Mouse (Mus musculus): ENCODE measurements at regions not wholly inside any gene's neighbourhood (a gene's known extent, or its start where the extent isn't known, plus 50 kb on each side); places are given as distances from the start of the nearest gene placed in this dataset.

- H3K36me3 ChIP-seq (replicated peaks): no peaks in the 10 kb centered on the region
- no peak for ATAC-seq (replicated peaks)
- no peak overlapping the region for H3K4me3 ChIP-seq
- no peak overlapping the region for H3K27ac ChIP-seq
- H3K4me2 ChIP-seq: no peak overlapping the region
- H3K9ac ChIP-seq: no peak overlapping the region
- no peaks in the 10 kb centered on the region for H3K4me1 ChIP-seq
- H3K9me3 ChIP-seq: no peaks in the 10 kb centered on the region
- H3K27me3 ChIP-seq (replicated peaks): no peaks in the 10 kb centered on the region
- WGBS: 91% methylated on average over 9 of the region's 9 CpGs
Observed at GRCm38 (mm10) chr10:98793926-98794536, 120.2 kb upstream of the Atp2b1 start.

- 0 out of 2 replicates have a peak, but pooled peaks cover 3% of the 10 kb centered on the region for H3K4me1 ChIP-seq
- ATAC-seq (replicated peaks): no peak
- no peak overlapping the region for H3K4me2 ChIP-seq
- H3K4me3 ChIP-seq: no peak overlapping the region
- H3K9ac ChIP-seq: no peak overlapping the region
- no peak overlapping the region for H3K27ac ChIP-seq
- 94% methylated on average over 3 of the region's 3 CpGs for WGBS
- no peaks in the 10 kb centered on the region for H3K36me3 ChIP-seq (replicated peaks)
- no peaks in the 10 kb centered on the region for H3K9me3 ChIP-seq
- no peaks in the 10 kb centered on the region for H3K27me3 ChIP-seq (replicated peaks)
Observed at GRCm38 (mm10) chr10:98796016-98796415, 118.2 kb upstream of the Atp2b1 start.

GRCm38 (mm10) chr10:98798634-98799415 lies 115.4 kb upstream of the Atp2b1 start:
- 85% methylated on average over 6 of the region's 6 CpGs for WGBS
- Histone ChIP-seq H3K27ac (no peak overlapping the region), H3K4me1 (0 out of 2 replicates have a peak, but pooled peaks cover 5% of the 10 kb centered on the region), H3K9ac (no peak overlapping the region), H3K27me3 (replicated peaks) (no peaks in the 10 kb centered on the region), H3K36me3 (replicated peaks) (no peaks in the 10 kb centered on the region), H3K4me2 (no peak overlapping the region), H3K9me3 (no peaks in the 10 kb centered on the region), H3K4me3 (no peak overlapping the region)
- ATAC-seq (replicated peaks): no peak

- H3K27me3 ChIP-seq (replicated peaks): no peaks in the 10 kb centered on the region
- WGBS: 80% methylated on average over 3 of the region's 3 CpGs
- 0 out of 2 replicates have a peak, but pooled peaks cover 5% of the 10 kb centered on the region for H3K4me1 ChIP-seq
- no peaks in the 10 kb centered on the region for H3K9me3 ChIP-seq
- no peak overlapping the region for H3K4me3 ChIP-seq
- H3K36me3 ChIP-seq (replicated peaks): no peaks in the 10 kb centered on the region
- H3K9ac ChIP-seq: no peak overlapping the region
- H3K4me2 ChIP-seq: no peak overlapping the region
- no peak overlapping the region for H3K27ac ChIP-seq
- ATAC-seq (replicated peaks): no peak
Observed at GRCm38 (mm10) chr10:98799830-98800229, 114.4 kb upstream of the Atp2b1 start.

- no peak for ATAC-seq (replicated peaks)
- no peak overlapping the region for H3K27ac ChIP-seq
- no peak overlapping the region for H3K4me3 ChIP-seq
- 0 out of 2 replicates have a peak, but pooled peaks cover 5% of the 10 kb centered on the region for H3K4me1 ChIP-seq
- 16% methylated on average over 8 of the region's 8 CpGs for WGBS
- no peak overlapping the region for H3K9ac ChIP-seq
- peak overlapping the region; percentile 19 for H3K4me2 ChIP-seq
- no peaks in the 10 kb centered on the region for H3K9me3 ChIP-seq
- no peaks in the 10 kb centered on the region for H3K36me3 ChIP-seq (replicated peaks)
- no peaks in the 10 kb centered on the region for H3K27me3 ChIP-seq (replicated peaks)
Observed at GRCm38 (mm10) chr10:98800949-98801348, 113.3 kb upstream of the Atp2b1 start.

- no peak overlapping the region for H3K4me2 ChIP-seq
- H3K9ac ChIP-seq: no peak overlapping the region
- 0 out of 2 replicates have a peak, but pooled peaks cover 5% of the 10 kb centered on the region for H3K4me1 ChIP-seq
- no peak overlapping the region for H3K4me3 ChIP-seq
- no peak for ATAC-seq (replicated peaks)
- no peaks in the 10 kb centered on the region for H3K9me3 ChIP-seq
- H3K27me3 ChIP-seq (replicated peaks): no peaks in the 10 kb centered on the region
- H3K36me3 ChIP-seq (replicated peaks): no peaks in the 10 kb centered on the region
- H3K27ac ChIP-seq: no peak overlapping the region
- whole genome bisulfite sequencing: 98% methylated on average over 1 of the region's 1 CpGs
Observed at GRCm38 (mm10) chr10:98805013-98805412, 109.2 kb upstream of the Atp2b1 start.

GRCm38 (mm10) chr10:98806798-98807535 lies 107.2 kb upstream of the Atp2b1 start:
- no peaks in the 10 kb centered on the region for H3K9me3 ChIP-seq
- H3K4me1 ChIP-seq: no peaks in the 10 kb centered on the region
- no peak overlapping the region for H3K4me2 ChIP-seq
- H3K27me3 ChIP-seq (replicated peaks): no peaks in the 10 kb centered on the region
- no peak overlapping the region for H3K4me3 ChIP-seq
- ATAC-seq (replicated peaks): no peak
- no peak overlapping the region for H3K9ac ChIP-seq
- H3K27ac ChIP-seq: no peak overlapping the region
- H3K36me3 ChIP-seq (replicated peaks): no peaks in the 10 kb centered on the region
- 91% methylated on average over 19 of the region's 19 CpGs for WGBS

- no peak overlapping the region for H3K9ac ChIP-seq
- no peaks in the 10 kb centered on the region for H3K27me3 ChIP-seq (replicated peaks)
- H3K9me3 ChIP-seq: no peaks in the 10 kb centered on the region
- 70% methylated on average over 4 of the region's 4 CpGs for WGBS
- no peak overlapping the region for H3K4me2 ChIP-seq
- H3K4me1 ChIP-seq: no peaks in the 10 kb centered on the region
- H3K27ac ChIP-seq: no peak overlapping the region
- H3K4me3 ChIP-seq: no peak overlapping the region
- ATAC-seq (replicated peaks): no peak
- no peaks in the 10 kb centered on the region for H3K36me3 ChIP-seq (replicated peaks)
Observed at GRCm38 (mm10) chr10:98808644-98809043, 105.6 kb upstream of the Atp2b1 start.

GRCm38 (mm10) chr10:98829051-98829450 lies 85.2 kb upstream of the Atp2b1 start:
- Histone ChIP-seq H3K9me3 (no peaks in the 10 kb centered on the region), H3K27me3 (replicated peaks) (no peaks in the 10 kb centered on the region), H3K4me1 (no peaks in the 10 kb centered on the region), H3K4me2 (no peak overlapping the region), H3K4me3 (no peak overlapping the region), H3K27ac (no peak overlapping the region), H3K9ac (no peak overlapping the region), H3K36me3 (replicated peaks) (no peaks in the 10 kb centered on the region)
- ATAC-seq (replicated peaks): no peak
- 95% methylated on average over 5 of the region's 5 CpGs for WGBS

- WGBS: 90% methylated on average over 7 of the region's 7 CpGs
- ATAC-seq (replicated peaks): no peak
- Histone ChIP-seq H3K36me3 (replicated peaks) (no peaks in the 10 kb centered on the region), H3K4me3 (no peak overlapping the region), H3K4me2 (no peak overlapping the region), H3K27me3 (replicated peaks) (no peaks in the 10 kb centered on the region), H3K9me3 (no peaks in the 10 kb centered on the region), H3K4me1 (no peaks in the 10 kb centered on the region), H3K9ac (no peak overlapping the region), H3K27ac (no peak overlapping the region)
Observed at GRCm38 (mm10) chr10:98831488-98831887, 82.7 kb upstream of the Atp2b1 start.

GRCm38 (mm10) chr10:98837289-98838181 lies 76.7 kb upstream of the Atp2b1 start:
- Histone ChIP-seq H3K4me3 (no peak overlapping the region), H3K9ac (no peak overlapping the region), H3K27me3 (replicated peaks) (no peaks in the 10 kb centered on the region), H3K36me3 (replicated peaks) (no peaks in the 10 kb centered on the region), H3K4me1 (no peaks in the 10 kb centered on the region), H3K9me3 (0 out of 2 replicates have a peak, but pooled peaks cover under 1% of the 10 kb centered on the region), H3K4me2 (no peak overlapping the region), H3K27ac (no peak overlapping the region)
- ATAC-seq (replicated peaks): 0 out of 2 replicates have a peak, but pooled peaks have one; percentile 11
- 76% methylated on average over 16 of the region's 16 CpGs for WGBS

Data from midbrain, embryonic 15.5 days (tissue).